Mouse (Mus musculus) embryonic facial prominence, embryonic 11.5 days (tissue): ENCODE measurements around the gene Tuba1c. TPM values are rescaled to one million over a fixed set of nuclear protein-coding genes. Genes with fewer than 3 reads are reported as not detected.
A peak's percentile ranks its signal among the peaks of the same experiment; 100 is the strongest.

Source experiments
- ATAC-seq: fragments of 200-750 bp; cut with Nextera tagmentation; replicated peaks from 2 replicates; pipeline ENCODE4 v1.8.0; 2017; ENCODE audit warnings: low read depth; ENCODE audit not compliant: insufficient number of reproducible peaks, low FRiP score, low TSS enrichment
- DNase-seq: peaks from one replicate; pipeline ENCODE4 v3.0.0-alpha.2; 2015; ENCODE audit warnings: low spot score
- H3K27ac ChIP-seq: fragments of 300-500 bp; sonication (generic); replicated peaks from 2 replicates; pipeline ENCODE4 v1.5.1; 2014; ENCODE audit warnings: mild to moderate bottlenecking, low read depth, low read length, control low read depth
- H3K27me3 ChIP-seq: fragments of 300-500 bp; sonication (generic); 2 replicates; pipeline ENCODE4 v1.6.1; 2014; ENCODE audit warnings: mild to moderate bottlenecking, low read length, moderate library complexity, mixed read lengths; ENCODE audit not compliant: control insufficient read depth, insufficient read depth
- H3K36me3 ChIP-seq: fragments of 300-500 bp; sonication (generic); replicated peaks from 2 replicates; pipeline ENCODE4 v1.6.1; 2014; ENCODE audit warnings: low read depth, mild to moderate bottlenecking, low read length, moderate library complexity, mixed read lengths; ENCODE audit not compliant: control insufficient read depth, insufficient read depth
- H3K4me1 ChIP-seq: fragments of 300-500 bp; sonication (generic); 2 replicates; pipeline ENCODE4 v1.6.1; 2014; ENCODE audit warnings: low read length, mixed read lengths; ENCODE audit not compliant: control insufficient read depth, insufficient read depth
- H3K4me2 ChIP-seq: fragments of 300-500 bp; sonication (generic); 2 replicates; pipeline ENCODE4 v1.6.1; 2014; ENCODE audit warnings: low read depth, mild to moderate bottlenecking, control low read depth, low read length, moderate library complexity
- H3K4me3 ChIP-seq: fragments of 300-500 bp; sonication (generic); 2 replicates; pipeline ENCODE4 v1.5.1; 2014; ENCODE audit warnings: low read depth, low read length, control low read depth
- H3K9ac ChIP-seq: fragments of 300-500 bp; sonication (generic); replicated peaks from 2 replicates; pipeline ENCODE4 v1.6.1; 2014; ENCODE audit warnings: mild to moderate bottlenecking, control low read depth, low read length
- H3K9me3 ChIP-seq: fragments of 300-500 bp; sonication (generic); replicated peaks from 2 replicates; pipeline ENCODE4 v1.6.1; 2016; ENCODE audit warnings: mild to moderate bottlenecking, low read length, inconsistent platforms, mixed read lengths; ENCODE audit not compliant: control insufficient read depth
- WGBS: fragments of 180-500 bp; shearing (Covaris S2); extraction: QIAGEN DNeasy Blood & Tissue Kit; methylation state at CpG from one replicate; pipeline ENCODE4 v1.1.7; 2014; 5-methylcytosine and 5-hydroxymethylcytosine counted together
- polyA plus RNA-seq: library from polyadenylated mRNA; unstranded; fragments of >200 nt; fragmentation: Nextera tagmentation; extraction: Ambion mirVana; gene quantifications from 2 replicates; pipeline ENCODE4 v1.2.1, GENCODE M21; 2014

Gene Tuba1c
- polyA plus RNA-seq, 1 experiment from 2014 or later = 132 TPM

DNA sequence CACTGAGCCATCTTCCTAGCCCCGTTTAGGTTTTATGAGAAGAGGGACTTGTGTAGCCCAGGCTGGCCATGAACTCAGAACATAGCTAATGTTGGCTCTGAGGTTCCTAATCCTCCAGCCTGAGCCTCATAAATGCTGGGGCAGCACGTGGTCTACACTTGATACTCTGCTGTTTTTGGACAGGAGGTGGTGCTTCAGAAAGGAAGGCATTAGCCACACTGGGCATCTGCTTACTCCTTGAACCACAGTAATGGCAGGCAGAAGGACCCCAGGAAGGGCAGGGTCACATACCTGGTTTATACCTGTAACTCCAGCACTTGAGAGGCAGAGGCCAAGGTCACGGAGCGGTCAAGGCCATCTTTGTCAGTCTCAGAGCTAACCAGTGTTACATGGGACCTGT, 11.1 kb upstream of the Tuba1c start:
- Histone ChIP-seq H3K4me3 (no peak overlapping the region), H3K27ac (no peak overlapping the region), H3K9me3 (no peaks in the 10 kb centered on the region), H3K4me1 (no peaks in the 10 kb centered on the region), H3K36me3 (no peaks in the 10 kb centered on the region), H3K4me2 (no peak overlapping the region), H3K27me3 (no peaks in the 10 kb centered on the region), H3K9ac (no peak overlapping the region)
- 84% methylated on average over 4 of the region's 4 CpGs for WGBS
- DNase-seq (no peak), ATAC-seq (no peak)

DNA sequence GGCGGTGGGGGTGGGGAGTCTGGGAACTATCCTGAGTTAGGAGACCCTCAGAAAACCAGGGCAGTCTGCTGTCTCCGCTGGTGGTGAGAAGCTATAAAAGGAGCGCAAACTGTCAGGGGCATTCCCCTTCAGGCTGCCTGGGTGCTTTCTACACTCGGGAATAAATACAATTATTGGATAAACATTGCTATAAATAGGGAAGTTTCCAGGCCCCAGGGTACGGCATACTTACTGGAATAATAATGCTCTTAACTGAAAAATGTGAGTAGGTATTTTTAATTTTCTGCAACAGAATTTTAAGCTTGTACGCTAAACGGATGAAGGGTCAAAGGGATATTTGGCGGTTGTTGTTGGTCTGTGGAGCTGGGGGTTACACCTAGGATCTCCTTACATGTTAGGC, 10.3 kb upstream of the Tuba1c start:
- 63% methylated on average over 8 of the region's 8 CpGs for WGBS
- Histone ChIP-seq H3K4me2 (no peak overlapping the region), H3K9me3 (no peaks in the 10 kb centered on the region), H3K27me3 (no peaks in the 10 kb centered on the region), H3K4me1 (no peaks in the 10 kb centered on the region), H3K27ac (no peak overlapping the region), H3K4me3 (no peak overlapping the region), H3K9ac (no peak overlapping the region), H3K36me3 (no peaks in the 10 kb centered on the region)
- ATAC-seq = no peak
- DNase-seq = no peak

DNA sequence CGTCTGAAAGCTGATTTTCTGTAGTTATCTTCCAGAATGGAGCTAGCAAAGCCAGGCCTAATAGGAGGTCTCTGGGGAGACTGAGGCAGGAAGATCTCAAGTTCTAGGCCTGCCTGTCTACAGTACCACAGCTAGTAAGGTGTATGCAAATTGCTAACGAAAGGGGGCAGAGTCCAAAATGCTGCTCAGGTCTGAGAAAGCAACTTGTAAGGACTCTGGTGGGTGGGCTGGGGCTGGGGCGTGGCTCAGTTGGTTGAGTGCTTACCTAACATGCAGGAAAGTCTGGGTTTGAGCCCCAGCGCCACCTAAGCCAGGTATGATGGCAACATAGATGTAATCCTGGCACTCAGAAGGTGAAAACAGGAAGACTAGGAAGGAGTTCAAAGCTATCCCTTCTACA, 9.5 kb upstream of the Tuba1c start:
- DNase-seq (no peak), ATAC-seq (no peak)
- Histone ChIP-seq H3K27ac (no peak overlapping the region), H3K27me3 (no peaks in the 10 kb centered on the region), H3K4me3 (no peak overlapping the region), H3K9me3 (no peaks in the 10 kb centered on the region), H3K4me1 (no peaks in the 10 kb centered on the region), H3K4me2 (no peak overlapping the region), H3K9ac (no peak overlapping the region), H3K36me3 (no peaks in the 10 kb centered on the region)
- 92% methylated on average over 4 of the region's 4 CpGs for WGBS

DNA sequence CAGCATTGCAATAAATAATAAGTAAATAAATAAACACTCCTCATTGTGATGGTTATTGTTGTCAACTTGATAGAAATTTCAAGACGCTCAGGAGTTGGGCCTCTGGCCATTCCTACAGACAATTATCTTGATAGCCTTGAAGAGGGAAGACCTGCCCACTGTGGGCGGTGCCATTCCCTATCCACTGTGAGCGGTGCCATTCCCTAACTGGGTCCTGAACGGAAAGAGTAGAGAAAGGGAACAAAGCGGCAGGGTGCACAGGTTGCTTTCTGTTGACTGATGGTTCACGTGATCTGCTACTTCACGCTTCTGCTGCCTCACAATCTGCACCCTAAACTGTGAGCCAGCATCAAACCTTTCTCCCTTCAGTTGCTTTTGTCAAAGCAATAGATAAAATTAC, 8.4 kb upstream of the Tuba1c start:
- Histone ChIP-seq H3K9me3 (no peaks in the 10 kb centered on the region), H3K4me3 (no peak overlapping the region), H3K36me3 (no peaks in the 10 kb centered on the region), H3K27me3 (no peaks in the 10 kb centered on the region), H3K4me2 (no peak overlapping the region), H3K27ac (no peak overlapping the region), H3K9ac (no peak overlapping the region), H3K4me1 (no peaks in the 10 kb centered on the region)
- DNase-seq = no peak
- 95% methylated on average over 7 of the region's 7 CpGs for WGBS
- ATAC-seq = no peak

DNA sequence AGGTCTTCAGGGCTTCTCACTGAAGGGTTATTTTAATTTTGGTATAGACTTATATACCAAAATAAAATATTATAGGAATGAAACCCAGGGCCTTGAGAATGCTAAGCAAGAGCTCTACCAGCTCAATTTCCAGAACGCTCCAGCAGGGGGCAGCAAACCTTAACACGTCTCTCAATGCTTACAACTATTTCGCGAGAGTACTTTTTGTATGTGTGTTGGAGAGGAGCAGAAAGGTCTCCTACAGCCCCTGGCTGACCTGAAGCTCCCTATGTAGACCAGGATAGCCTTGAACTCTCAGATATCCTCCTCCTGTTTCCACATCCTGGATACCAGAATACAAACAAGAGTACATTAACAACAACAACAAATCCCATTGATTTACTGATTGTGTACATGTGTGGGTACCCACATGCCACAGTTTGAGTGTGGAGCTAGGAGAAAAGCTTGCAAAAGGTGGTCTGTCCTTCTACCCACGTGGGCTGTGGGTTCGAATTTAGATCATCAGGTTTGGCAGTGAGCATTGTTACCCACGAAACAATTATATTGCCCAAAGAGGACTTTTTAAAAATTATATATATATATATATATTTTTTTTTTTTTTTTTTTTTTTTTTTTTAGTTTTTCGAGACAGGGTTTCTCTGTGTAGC, 4.9 kb upstream of the Tuba1c start:
- 24% methylated on average over 7 of the region's 8 CpGs for WGBS
- H3K4me2 ChIP-seq = no peak overlapping the region
- DNase-seq (peak; percentile 93), ATAC-seq (no peak)
- no peaks in the 10 kb centered on the region for H3K4me1 ChIP-seq
- no peaks in the 10 kb centered on the region for H3K27me3 ChIP-seq
- no peak overlapping the region for H3K4me3 ChIP-seq
- H3K27ac ChIP-seq = no peak overlapping the region
- no peak overlapping the region for H3K9ac ChIP-seq
- H3K36me3 ChIP-seq = no peaks in the 10 kb centered on the region
- no peaks in the 10 kb centered on the region for H3K9me3 ChIP-seq

DNA sequence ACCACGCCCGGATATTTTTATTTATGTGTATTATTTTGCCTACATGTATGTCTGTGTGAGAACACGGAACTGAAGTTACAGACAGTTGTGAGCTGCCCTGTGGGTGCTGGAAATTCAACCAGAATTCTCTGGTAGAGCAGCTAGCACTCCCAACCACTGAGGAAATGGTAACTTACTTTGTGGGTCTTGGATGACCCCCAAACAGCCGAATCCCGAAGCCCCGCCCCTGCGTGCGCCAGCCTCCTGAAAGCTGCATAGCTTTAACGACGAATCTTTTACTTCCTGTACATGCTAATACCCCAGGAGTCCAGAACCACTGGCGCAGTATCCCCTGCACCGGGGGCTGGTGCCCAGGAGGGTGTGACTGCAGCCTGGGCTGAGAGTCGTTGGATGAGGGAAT, 4.3 kb upstream of the Tuba1c start:
- H3K36me3 ChIP-seq = no peaks in the 10 kb centered on the region
- no peak overlapping the region for H3K27ac ChIP-seq
- no peaks in the 10 kb centered on the region for H3K4me1 ChIP-seq
- WGBS = 76% methylated on average over 13 of the region's 13 CpGs
- no peaks in the 10 kb centered on the region for H3K27me3 ChIP-seq
- no peak for DNase-seq
- H3K9me3 ChIP-seq = no peaks in the 10 kb centered on the region
- H3K9ac ChIP-seq = no peak overlapping the region
- no peak overlapping the region for H3K4me3 ChIP-seq
- no peak for ATAC-seq
- no peak overlapping the region for H3K4me2 ChIP-seq

DNA sequence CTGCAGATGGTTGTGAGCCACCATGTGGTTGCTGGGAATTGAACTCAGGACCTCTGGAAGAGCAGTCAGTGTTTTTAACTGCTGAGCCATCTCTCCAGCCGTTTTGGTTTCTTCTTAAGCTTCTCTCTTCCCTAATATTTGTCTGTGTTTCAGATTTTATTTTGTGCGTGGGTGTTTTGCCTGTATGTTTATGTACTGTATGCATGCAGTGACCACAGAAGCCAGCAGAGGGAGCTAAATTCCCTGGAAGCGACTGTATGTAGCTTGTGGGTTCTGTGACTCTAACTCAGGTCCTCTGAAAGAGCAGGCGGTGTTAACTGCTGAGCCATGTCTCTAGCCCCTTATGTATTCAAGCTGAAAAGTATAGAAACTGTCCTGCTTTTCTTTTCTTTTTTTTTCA, 3.4 kb upstream of the Tuba1c start:
- DNase-seq = peak; percentile 60
- H3K4me2 ChIP-seq = no peak overlapping the region
- WGBS = 60% methylated on average over 4 of the region's 4 CpGs

DNA sequence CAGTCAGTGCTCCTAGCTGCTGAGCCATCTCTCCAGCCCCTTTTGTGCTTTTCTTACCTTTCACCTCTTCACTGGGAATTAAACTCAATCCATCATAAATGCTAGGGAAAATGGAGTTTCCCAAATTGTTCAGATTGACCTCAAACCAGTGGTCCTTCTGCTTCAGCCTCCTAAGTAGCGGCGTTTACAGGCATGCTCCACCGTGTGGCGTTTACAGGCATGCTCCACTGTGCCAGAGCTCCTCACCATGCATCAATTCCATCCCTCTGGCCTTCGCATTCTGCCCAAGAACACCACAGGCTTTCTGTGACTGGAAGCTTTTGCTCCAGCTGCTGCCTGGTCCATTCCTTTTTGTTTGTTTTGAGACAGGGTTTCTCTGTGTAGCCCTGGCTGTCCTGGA, 2.6 kb upstream of the Tuba1c start:
- no peaks in the 10 kb centered on the region; the same call in 1 of the 2 replicates for H3K4me1 ChIP-seq
- no peaks in the 10 kb centered on the region for H3K27me3 ChIP-seq
- WGBS = 69% methylated on average over 5 of the region's 5 CpGs
- no peak overlapping the region for H3K4me2 ChIP-seq
- ATAC-seq (no peak), DNase-seq (no peak)
- H3K36me3 ChIP-seq = no peaks in the 10 kb centered on the region
- H3K9me3 ChIP-seq = no peaks in the 10 kb centered on the region
- H3K4me3 ChIP-seq = no peak overlapping the region
- no peak overlapping the region for H3K9ac ChIP-seq
- H3K27ac ChIP-seq = no peak overlapping the region

More for the DNA sequence above, 3.4 kb upstream of the Tuba1c start:
- Histone ChIP-seq H3K9ac (no peak overlapping the region), H3K36me3 (no peaks in the 10 kb centered on the region), H3K27me3 (no peaks in the 10 kb centered on the region), H3K27ac (no peak overlapping the region), H3K9me3 (no peaks in the 10 kb centered on the region), H3K4me3 (no peak overlapping the region), H3K4me1 (no peaks in the 10 kb centered on the region)
- ATAC-seq = no peak
